Mouse (Mus musculus): Measurements from ENCODE around the gene Ptprg. TPM values are rescaled to one million over a fixed set of nuclear protein-coding genes. Genes with fewer than 3 reads are reported as not detected.
"Not testable (repeated sequence)": the region's sequence is repeated elsewhere in the genome, so short reads cannot be mapped to it uniquely, and the experiment has no call there.

Gene Ptprg
- total RNA-seq, 2 experiments from 2014 or later = 1.7 TPM; not detected in 1

GRCm38 (mm10) chr14:11806674-11807073, 253.3 kb downstream of the Ptprg start:
- no peak for ATAC-seq (replicated peaks; ENCODE audit: low FRiP score, poor library complexity, severe bottlenecking)

- ATAC-seq (replicated peaks; ENCODE audit: low FRiP score, poor library complexity, severe bottlenecking) = no peak
Measured at GRCm38 (mm10) chr14:11807465-11807864, 254.1 kb downstream of the Ptprg start.

- ATAC-seq (replicated peaks; ENCODE audit: low FRiP score, poor library complexity, severe bottlenecking) = no peak
Measured at GRCm38 (mm10) chr14:11811142-11811761, 257.9 kb downstream of the Ptprg start.

GRCm38 (mm10) chr14:11812291-11812690, 259.0 kb downstream of the Ptprg start:
- no peak for ATAC-seq (replicated peaks; ENCODE audit: low FRiP score, poor library complexity, severe bottlenecking)

- ATAC-seq (replicated peaks; ENCODE audit: low FRiP score, poor library complexity, severe bottlenecking) = not testable (repeated sequence)
Measured at GRCm38 (mm10) chr14:11814811-11815210, 261.5 kb downstream of the Ptprg start.

GRCm38 (mm10) chr14:11817236-11817635, 263.9 kb downstream of the Ptprg start:
- ATAC-seq (replicated peaks; ENCODE audit: low FRiP score, poor library complexity, severe bottlenecking) = no peak

- ATAC-seq (replicated peaks; ENCODE audit: low FRiP score, poor library complexity, severe bottlenecking) = no peak
Measured at GRCm38 (mm10) chr14:11818054-11818453, 264.7 kb downstream of the Ptprg start.

- ATAC-seq (replicated peaks; ENCODE audit: low FRiP score, poor library complexity, severe bottlenecking) = no peak
Measured at GRCm38 (mm10) chr14:11818721-11819120, 265.4 kb downstream of the Ptprg start.

GRCm38 (mm10) chr14:11819326-11819725, 266.0 kb downstream of the Ptprg start:
- ATAC-seq (replicated peaks; ENCODE audit: low FRiP score, poor library complexity, severe bottlenecking) = no peak

- no peak for ATAC-seq (replicated peaks; ENCODE audit: low FRiP score, poor library complexity, severe bottlenecking)
Measured at GRCm38 (mm10) chr14:11822830-11823700, 269.7 kb downstream of the Ptprg start.

- no peak for ATAC-seq (replicated peaks; ENCODE audit: low FRiP score, poor library complexity, severe bottlenecking)
Measured at GRCm38 (mm10) chr14:11823701-11824095, 270.4 kb downstream of the Ptprg start.

GRCm38 (mm10) chr14:11824915-11825314, 271.6 kb downstream of the Ptprg start:
- no peak for ATAC-seq (replicated peaks; ENCODE audit: low FRiP score, poor library complexity, severe bottlenecking)

- ATAC-seq (replicated peaks; ENCODE audit: low FRiP score, poor library complexity, severe bottlenecking) = no peak
Measured at GRCm38 (mm10) chr14:11825551-11825950, 272.2 kb downstream of the Ptprg start.

GRCm38 (mm10) chr14:11828086-11828485, 274.8 kb downstream of the Ptprg start:
- ATAC-seq (replicated peaks; ENCODE audit: low FRiP score, poor library complexity, severe bottlenecking) = no peak

- no peak for ATAC-seq (replicated peaks; ENCODE audit: low FRiP score, poor library complexity, severe bottlenecking)
Measured at GRCm38 (mm10) chr14:11833678-11834077, 280.3 kb downstream of the Ptprg start.

- no peak for ATAC-seq (replicated peaks; ENCODE audit: low FRiP score, poor library complexity, severe bottlenecking)
Measured at GRCm38 (mm10) chr14:11835706-11836445, 282.5 kb downstream of the Ptprg start.

- ATAC-seq (replicated peaks; ENCODE audit: low FRiP score, poor library complexity, severe bottlenecking) = no peak
Measured at GRCm38 (mm10) chr14:11837714-11838113, 284.4 kb downstream of the Ptprg start.

GRCm38 (mm10) chr14:11841621-11842020, 288.3 kb downstream of the Ptprg start:
- no peak for ATAC-seq (replicated peaks; ENCODE audit: low FRiP score, poor library complexity, severe bottlenecking)

GRCm38 (mm10) chr14:11852896-11853295, 299.6 kb downstream of the Ptprg start:
- ATAC-seq (replicated peaks; ENCODE audit: low FRiP score, poor library complexity, severe bottlenecking) = no peak

GRCm38 (mm10) chr14:11855499-11855898, 302.2 kb downstream of the Ptprg start:
- no peak for ATAC-seq (replicated peaks; ENCODE audit: low FRiP score, poor library complexity, severe bottlenecking)

Measured in erythroid progenitor cell, adult 5-6 weeks (primary cell).